Mouse (Mus musculus): Measurements from ENCODE around the gene Numbl.

The Numbl gene

DNA sequence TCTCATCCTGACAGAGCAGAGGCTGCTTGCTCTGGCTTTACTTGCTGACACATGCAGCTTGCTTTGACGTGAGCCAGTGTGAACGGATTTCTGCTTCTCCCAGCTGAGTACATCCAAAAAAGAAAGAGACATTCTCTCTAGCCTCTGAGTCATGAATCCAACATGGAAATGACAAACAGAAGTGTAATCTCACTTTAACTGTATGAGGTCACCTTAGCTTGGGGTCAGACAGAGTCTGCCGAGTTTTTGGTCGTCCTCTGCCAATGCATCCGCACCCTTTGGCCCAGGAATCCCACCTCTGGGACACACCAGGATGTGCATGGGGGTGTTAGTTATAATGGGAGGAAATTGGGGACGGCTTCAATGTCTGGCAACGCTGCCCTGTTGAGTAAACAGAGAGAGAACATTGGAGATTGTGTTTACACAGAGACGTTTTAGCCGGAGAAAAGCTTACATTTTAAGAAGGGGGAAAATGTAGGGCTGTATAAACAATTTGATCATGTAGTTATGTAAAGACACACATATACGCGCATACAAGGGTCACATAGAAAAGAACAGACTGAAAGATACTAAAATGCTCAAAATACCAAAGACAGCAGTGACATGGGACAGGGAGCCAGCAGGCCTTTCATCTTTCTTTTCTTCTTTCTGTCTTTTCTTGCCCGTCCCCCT is 33.7 kb downstream of the Numbl start:
- DNase-seq (ENCODE audit: low spot score in 2 of 2) = no peak

DNA sequence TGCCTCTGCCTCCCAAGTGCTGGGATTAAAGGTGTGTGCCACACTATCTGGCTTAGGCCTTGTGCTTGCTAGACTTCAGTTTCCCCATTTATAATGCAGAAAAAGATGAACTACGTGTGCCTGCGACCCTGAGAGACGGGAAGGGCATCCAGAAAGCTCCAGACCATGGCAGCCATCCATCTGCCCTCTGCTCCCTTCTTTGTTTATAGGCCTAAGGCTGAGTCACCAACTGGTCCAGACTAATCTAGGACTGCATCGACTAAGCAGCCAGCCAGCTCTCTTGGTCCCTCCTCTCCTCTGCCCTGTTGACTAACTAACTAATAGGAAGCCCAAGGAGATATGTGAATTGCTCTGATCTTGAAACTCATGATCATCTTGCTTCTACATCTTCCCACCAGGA is 37.7 kb downstream of the Numbl start:
- no peak for DNase-seq (ENCODE audit: low spot score in 2 of 2)

DNA sequence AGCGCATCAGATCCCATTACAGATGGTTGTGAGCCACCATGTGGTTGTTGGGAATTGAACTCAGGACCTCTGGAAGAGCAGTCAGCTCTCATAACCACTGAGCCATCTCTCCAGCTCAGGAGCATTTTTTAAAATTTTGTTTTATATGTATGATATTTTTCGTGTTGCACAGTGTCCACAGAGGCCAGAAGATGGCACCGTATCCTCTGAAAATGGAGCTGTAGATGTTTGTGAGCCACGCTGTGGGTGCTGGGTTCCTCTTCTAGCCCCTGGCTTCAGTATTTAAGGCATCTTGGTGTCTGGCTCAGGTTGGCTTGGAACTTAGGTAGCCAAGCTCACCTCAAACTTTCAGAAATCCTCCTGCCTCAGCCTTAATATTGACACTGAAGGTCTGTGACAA is 38.3 kb downstream of the Numbl start:
- no peak for DNase-seq (ENCODE audit: low spot score in 2 of 2)

DNA sequence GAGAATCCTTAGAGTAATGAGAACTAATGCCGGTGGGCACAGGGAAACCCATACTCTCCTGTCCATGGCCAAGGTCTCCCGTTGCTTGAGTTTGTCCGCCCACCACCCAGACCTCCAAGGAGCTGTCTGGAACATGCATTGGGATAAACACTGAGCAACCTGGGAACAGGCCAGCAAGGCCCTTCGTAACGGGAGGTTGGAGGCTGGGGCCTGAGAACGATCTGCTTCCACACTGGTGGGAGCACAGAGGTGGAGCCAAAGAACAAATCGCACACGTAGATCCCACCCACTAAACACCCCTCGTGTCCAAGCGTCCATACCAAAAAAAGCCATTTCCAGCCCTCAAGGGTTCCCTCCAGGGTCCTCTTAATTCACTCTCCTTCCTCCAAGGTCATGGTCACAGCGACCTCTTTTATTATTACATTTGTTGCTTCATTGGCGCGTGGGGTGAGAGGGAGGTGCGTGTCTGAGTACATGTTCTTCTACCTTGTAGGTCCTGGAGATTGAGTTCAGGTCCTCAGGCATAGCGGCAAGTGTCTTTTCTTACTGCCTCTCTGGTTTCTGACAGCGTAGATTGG is 39.9 kb downstream of the Numbl start:
- no peak for DNase-seq (ENCODE audit: low spot score in 2 of 2)

DNA sequence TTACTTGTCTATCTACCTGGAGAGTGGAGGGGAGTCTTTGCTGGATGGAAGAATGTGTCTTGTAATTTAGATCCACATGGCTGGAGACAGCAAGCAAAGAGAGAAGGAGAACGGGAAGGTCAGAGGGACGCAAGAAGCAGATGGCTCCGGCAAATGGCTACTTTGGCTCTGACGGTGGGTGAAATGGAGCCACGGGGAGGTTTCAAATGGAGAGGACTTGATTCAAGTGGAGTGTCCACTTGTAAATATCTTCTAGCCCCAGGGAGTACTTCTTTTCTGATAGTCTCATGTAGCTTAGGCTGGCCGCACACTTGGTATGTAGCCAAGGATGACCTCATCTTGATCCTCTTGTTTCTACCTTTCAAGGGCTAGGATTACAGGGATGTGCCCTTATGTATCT is 40.6 kb downstream of the Numbl start:
- no peak for DNase-seq (ENCODE audit: low spot score in 2 of 2)

DNA sequence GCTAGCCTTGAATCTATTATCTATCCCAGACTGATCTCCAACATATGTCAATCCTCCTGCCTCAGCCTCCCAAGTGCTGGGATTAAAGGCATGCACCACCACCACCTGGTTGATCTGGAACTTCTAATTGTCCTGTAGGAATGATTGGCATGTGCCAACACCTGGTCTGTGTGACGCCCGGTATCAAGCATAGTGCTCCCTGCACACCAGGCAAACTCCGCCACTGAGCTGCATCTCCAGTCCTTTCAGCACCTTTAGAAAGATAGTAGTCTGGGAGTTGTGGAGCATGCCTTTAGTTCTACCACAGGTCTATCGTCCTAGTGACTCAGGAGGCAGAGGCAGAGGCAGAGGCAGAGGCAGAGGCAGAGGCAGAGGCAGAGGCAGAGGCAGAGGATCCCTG is 42.1 kb downstream of the Numbl start:
- DNase-seq (ENCODE audit: low spot score in 2 of 2) = no peak

DNA sequence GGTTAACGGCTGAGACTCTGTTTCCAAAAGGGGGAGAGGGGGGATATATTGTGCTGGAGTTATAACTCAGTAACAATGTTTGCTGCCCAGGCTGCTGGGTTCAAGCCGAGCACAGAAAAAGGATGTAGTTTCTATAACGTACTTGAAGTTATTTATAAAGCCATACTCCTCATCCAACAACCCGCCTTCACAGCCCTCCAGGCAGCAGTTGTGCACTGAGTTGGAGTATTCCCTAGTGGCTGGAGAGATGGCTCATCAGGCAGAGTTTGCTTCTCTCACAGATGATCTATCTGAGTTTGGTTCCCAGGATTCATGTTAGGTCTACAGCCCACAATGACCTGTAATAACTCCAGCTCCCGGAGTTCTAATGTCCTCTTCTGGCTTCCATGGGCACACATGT is 42.6 kb downstream of the Numbl start:
- no peak for DNase-seq (ENCODE audit: low spot score in 2 of 2)

DNA sequence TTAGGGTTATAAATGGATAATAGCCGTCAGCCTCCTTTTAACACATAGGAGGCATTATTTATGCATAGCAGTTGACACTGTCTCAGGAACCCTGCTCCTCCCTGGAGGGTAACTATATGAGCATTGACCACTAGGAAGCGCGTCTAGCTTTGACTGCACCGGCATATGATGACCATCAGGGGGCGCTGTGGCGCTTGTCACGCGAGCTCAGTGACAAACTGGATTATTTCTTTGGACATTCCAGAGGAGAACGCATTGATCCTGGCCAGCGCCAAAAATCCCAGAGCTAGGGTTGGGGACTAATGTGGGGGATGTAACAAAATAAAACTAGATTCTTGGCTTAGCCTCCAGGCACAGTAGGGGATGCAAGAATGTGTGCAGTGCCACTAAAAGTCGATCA is 43.9 kb downstream of the Numbl start:
- peak; percentile 29 to 69 for DNase-seq (ENCODE audit: low spot score in 2 of 2)

DNA sequence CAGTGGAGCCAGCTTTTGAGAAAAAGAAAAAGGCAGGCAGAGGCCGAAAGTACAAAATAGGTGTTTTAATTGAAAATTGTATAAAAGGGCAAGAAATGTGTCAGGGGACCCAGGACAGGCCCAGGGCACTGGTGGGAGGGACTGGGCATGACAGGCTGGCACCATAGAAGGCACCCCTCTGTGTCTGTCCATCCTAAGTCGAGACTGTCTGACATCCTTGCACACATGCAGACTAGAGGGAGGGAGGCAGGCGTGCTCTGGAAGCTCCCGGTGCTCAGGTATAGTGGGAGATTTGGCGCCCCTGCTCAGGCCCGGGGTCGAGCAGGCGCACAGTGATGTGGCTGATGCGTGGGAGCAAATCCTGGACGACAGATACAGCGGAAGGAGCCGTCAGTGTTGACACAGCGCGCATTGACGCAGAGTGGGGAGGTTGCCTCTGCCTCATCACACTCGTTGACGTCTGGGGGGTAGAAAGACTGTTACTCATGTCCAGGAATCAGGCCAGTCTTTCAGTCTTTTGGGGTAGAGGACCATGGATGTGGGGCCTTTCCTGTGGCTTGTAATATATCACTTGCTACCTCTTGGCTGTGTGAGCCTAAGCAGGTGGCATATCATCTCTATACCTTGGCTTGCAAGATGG is 47.0 kb downstream of the Numbl start:
- DNase-seq (ENCODE audit: low spot score in 2 of 2) = no peak

DNA sequence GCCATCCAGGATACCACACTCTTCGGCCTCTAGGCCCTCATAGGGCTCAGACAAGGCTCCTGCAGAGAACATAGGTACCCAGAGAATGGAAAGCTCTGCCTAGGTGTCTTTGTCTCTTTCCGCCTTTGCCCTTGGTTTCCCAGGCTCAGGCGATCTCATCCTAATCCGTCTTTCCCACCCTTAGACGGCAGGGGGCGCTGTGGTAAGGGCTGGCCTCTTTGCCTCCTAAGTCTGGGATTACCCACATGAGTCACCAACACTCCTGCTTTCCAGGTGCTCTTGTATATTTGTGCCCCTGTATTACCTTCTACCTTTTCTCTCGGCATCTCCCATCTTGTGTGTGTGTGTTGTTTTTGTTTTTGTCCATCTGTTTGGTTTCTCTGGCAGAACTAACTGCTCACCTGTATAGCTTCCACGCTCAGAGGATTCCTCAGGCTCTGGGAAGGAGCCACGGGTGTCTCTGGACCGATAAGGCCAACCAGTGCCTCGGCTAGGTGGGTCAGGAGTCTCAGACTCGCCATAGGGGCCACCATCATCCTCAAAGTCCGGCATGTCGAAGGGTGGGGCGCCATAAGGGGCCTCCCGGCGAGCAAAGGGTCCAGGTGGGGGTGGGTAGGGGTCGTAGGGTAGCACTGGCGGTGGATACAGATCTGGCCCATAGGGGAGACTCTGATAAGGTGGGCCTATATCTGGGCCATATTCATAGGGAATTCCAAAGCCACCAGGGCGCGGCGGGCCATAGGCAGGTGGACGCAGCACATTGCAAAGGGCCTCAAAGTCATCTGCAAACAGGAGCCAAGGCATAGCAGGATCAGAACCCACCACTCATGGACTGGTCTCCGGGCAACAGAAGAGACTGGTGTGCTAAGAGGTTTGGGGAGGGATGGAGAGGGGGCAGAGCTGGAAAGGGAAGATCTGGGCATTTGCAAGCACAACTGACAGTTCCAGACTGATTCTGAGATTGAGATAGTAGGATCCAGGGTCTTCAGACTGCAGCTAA is 48.2 kb downstream of the Numbl start:
- peak in 1 of 2 experiments; percentile 56 for DNase-seq (ENCODE audit: low spot score in 2 of 2)

DNA sequence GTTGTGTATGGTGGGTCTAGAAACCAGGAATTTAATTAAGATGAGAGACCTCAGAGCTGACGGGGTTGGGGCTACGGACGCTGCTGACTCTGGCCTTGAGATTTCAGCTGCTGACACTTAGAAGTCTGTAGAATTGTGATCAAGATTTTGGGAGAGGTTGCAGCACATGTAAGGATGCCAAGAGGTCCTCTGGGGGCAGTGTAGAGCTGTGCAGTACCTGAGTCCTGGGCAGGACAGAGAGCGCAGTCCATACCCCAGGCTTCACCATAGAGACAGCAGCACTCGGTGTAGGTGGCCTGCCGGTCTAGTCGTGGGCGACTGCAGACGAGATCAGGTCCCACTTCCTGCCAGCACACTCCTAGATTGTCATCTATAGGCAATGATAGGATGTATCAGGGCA is 49.3 kb downstream of the Numbl start:
- DNase-seq (ENCODE audit: low spot score in 2 of 2) = no peak

DNA sequence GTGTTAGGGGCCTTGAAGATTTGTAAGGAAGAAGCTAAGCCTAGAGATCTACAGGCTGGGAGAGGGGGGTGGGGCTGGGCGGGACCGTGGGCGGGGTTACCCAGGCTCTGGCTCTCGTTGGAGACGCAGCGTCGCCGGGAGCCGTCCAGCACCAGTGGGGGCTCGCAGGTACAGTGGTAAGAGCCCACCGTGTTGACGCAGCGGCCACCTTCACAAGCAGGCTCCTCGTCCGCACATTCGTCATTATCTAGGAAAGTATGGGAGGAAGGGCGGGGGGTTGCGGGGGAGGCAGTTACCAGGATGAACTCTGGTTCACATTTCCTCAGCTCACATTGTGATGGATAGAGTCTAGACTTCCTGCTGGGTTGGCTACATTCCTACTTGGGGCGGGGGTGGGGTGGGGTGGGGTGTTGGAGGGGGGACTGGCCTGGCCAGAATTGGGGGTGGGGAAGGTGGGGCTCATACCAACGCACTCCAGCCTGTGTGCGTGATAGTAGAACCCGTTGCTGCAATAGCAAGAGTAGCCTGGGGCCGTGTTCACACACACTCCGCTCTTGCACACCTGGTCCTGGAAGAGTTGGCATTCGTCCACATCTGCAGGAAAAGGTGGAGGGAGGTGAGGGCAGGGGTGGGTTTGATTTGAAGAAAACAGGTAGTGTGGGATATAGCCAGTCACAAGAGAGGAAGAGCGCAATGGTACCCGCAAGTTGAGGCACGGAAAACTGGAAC is 50.8 kb downstream of the Numbl start:
- no peak for DNase-seq (ENCODE audit: low spot score in 2 of 2)

DNA sequence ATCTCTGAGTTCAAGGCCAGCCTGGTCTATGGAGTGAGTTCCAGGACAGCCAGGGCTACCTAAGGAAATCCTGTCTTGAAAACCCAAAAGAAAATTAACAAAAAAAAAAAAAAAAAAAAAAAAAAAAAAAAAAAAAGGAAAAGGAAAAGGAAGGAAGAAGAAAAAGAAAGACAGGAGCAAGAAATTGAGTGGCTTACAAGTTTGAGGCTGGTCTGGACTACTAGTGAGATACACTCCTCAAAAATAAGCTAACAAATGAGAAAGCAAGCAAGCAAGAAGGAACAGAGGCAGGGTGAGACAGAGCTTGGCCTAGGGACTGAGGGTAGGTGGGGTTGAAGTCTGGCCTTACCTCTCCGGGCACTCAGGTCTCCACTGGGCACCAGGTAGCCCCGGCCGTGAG is 51.6 kb downstream of the Numbl start:
- DNase-seq (ENCODE audit: low spot score in 2 of 2) = no peak

DNA sequence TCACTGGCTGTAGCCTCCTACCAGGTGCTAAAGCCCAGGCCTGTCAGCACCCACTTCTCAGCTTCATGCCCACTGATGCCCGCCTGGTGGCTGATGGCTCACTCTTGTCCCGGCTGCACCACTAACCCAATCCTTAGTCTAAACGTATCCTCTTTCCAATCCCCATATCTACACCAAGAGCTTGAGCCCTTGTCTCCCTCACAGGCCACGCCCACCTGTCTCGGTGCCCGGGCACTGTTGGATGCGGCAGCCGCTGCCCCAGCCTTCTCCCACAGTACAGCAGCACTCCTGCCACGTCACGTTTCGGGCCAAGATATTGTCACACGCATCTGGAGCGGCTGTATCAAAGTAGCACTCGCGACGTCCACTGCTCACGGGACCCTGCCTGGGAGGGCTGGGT is 52.1 kb downstream of the Numbl start:
- DNase-seq (ENCODE audit: low spot score in 2 of 2) = no peak

DNA sequence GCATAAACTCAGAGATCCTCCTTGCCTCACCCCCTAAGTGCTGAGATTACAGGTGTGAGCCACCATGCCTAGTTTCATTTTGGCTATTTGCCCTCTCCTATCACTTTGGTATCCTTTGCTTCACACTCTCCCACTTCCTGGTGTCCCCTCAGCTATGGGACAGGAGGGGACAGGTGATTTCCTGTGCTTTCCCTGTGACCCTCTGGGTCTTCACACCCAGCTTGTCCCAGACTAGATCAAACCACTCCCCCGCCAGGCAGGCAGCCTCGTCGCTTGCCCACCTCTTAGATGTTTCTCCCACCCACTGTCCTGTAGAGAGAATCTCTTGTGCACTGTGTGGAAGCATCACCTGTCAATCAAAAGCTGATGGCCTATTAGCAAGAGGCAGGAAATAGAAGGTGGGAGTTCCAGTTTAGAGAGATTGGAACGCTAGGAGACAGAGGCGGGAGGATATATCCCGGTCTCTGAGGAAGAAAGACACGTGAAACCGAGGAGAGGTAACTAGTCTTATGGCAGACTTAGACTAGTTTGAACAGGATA is 52.8 kb downstream of the Numbl start:
- DNase-seq (ENCODE audit: low spot score in 2 of 2) = no peak

DNA sequence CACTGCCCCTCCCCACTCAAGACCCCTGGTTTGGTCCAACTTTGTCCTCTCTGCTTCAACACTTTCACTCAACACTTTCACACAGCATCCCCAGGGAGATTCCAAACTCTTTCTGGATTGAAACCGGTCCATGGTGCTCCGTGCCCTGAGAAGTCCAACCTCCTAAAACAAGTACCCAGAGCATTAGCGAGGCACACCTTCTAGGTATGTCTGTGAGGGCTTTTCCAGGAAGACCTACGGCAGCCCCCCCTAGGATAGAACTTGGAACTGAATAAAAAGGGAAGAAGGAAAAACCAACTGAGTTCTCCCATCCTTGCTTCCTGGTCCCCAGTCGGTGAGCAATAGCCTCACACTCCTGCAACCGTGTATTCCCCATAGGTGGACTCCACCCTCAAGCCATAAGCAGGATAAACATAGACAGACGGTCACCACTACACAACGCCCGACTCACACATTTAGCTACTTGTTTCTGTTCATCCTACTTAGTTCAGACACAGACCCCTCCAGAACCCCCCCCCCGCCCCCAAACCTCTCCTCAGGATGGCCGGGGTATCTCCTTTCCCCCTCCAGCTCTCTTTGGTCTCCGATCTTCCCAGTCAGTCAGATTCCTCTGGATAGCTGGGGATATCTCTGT is 53.5 kb downstream of the Numbl start:
- DNase-seq (ENCODE audit: low spot score in 2 of 2) = no peak

DNA sequence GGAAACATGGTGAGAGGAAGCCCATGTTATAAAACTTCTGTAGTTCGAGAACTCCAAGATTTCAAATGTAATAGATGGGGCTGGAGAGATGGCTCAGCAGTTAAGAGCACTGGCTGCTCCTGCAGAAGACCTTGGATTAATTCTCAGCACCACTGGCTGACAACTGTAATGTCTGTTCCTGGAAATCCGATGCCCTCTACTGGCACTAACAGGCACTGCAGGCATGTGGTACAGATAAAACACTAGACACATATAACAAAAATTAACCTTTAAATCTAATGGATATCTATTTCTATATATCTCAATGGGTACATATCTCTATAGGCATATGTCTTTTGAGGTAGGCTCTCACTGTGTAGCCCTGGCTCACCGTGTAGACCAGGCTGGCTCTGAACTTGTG is 56.2 kb downstream of the Numbl start:
- no peak for DNase-seq (ENCODE audit: low spot score in 2 of 2)

DNA sequence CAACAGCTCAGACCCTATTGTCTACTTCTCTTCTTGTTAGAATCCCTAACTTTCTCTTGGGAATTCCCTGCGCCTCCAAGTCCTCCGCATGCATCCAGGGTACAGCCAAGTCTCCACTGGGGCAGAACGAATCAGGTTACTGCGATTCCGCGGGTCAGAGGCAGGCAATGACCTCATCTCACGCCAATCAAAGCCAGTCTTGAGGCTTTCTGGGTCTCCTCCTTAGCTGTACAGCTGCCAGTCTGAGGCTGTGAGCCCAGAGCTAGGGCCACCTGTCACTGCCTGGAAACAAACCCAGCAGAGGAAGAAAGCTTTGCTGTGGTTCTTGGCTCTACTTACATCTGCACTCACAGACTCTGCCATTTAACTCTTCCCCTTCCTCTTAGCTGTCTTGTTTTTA is 57.7 kb downstream of the Numbl start:
- DNase-seq (ENCODE audit: low spot score in 2 of 2) = no peak

DNA sequence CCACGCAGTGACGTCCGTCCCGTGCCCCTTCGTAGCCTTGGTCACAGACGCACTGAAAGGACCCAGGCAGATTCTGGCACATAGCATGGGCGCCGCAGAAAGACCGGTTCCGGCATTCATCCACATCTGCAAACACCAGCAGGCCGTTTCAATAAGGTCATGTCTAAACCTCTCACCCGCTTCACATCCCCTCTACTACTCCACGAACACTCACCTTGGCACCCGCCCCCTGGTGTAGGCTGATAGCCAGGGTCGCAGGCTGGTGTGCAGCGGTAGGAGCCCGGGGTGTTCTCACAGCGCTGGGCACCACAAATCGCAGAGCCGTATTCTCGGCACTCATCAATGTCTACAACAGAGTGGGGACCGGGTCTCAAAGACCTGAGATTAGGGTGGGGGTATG is 61.2 kb downstream of the Numbl start:
- no peak for DNase-seq (ENCODE audit: low spot score in 2 of 2)

DNA sequence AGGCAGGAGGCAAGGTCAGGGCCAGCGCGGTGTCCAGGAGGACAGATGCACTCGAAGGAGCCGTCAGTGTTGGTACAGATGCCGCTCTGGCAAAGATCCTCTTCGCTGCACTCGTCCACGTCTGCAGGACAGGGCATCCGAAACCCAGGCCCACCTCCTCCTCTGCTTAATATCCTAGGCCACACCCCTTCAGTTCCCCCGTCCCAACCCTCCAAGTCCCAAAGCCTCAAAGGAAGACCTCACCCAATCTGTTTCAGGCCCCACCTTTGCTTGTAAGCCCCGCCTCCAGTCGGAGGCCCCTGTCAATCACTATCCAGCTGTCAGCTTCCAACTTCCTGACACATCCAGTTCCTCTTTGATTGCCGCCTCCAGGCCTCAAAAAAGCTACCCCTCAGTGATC is 64.1 kb downstream of the Numbl start:
- DNase-seq (ENCODE audit: low spot score in 2 of 2) = no peak

DNA sequence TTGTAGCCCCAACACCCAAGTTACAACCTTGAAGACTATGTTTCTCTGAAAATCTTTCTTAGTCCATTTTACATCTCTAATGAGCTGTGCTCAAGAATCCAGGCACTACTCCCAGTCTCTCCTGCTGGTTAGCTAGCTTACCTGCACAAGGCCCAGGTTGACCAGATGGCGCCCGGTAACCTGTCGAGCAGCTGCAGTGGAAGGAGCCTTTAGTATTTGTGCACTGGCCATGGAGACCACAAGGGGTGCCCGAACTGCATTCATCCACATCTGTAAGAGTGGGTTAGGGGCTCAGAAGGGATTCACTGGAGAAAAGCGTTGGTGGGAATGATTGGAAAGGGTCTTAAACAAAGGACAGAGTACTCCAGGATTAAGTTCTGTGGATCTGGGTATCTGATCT is 64.8 kb downstream of the Numbl start:
- no peak for DNase-seq (ENCODE audit: low spot score in 2 of 2)
